Mouse (Mus musculus): Measurements from ENCODE around the gene Col19a1. TPM values are rescaled to one million over a fixed set of nuclear protein-coding genes. Genes with fewer than 3 reads are reported as not detected.

The Col19a1 gene
- polyA plus RNA-seq, 1 experiment = 0.01 TPM

DNA sequence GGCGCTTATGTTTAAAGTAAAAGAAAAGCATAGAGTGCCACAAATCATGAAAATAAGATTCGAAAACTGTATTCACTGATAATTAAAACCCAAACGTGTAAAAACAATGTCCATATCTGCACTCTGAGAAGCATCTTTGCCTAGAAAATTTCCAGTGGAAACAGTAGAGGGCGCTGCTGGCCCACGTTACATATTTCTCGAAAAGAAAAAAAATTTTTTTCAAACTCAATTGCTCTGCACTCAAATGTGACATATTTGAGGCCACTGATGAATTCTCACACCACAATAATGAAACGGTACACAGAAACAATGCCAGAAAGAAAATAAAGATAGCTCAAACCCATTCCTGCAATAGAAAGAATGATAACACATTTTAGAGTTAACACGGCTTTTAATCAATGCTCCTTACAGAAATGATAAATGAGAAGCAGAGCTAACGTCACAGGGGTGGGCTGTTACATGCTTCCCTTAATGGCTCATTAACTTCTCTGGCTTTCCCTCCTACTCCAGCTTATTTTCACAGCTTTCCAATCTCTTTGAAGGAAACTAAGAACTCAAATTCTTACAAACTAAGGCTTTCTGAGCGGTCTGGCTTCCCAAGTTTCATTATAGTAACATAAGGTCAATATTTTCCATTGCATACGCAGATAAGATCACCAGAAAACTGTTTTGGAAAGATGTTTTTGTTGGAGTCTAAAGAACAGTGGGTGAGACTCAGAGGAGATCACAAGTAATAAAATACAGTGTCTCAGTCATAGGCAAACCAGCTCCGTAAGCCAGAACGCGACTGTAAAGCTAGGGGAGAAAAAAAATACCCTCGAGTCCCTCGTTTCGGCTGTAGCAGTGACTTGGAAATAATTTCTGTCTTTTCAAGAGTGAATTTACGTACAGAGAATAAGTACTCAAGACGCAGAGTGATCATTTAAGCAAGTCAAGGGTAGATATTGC lies 219.4 kb downstream of the Col19a1 start:
- H3K4me2 ChIP-seq (ENCODE audit: low read depth) = peak overlapping the region; percentile 50
- no peaks in the 10 kb centered on the region for H3K27me3 ChIP-seq (ENCODE audit: control insufficient read depth, insufficient read depth, insufficient read length)
- no peak overlapping the region for H3K4me3 ChIP-seq
- TF ChIP-seq TCF12 (IDR thresholded peaks at IDR 0.05; ENCODE audit: insufficient read depth, poor library complexity, severe bottlenecking) (no peak), USF1 (IDR thresholded peaks at IDR 0.05; ENCODE audit: low read depth) (no peak), TCF3 (IDR thresholded peaks at IDR 0.05; ENCODE audit: insufficient read length, low read depth) (no peak), CEBPB (IDR thresholded peaks at IDR 0.05; ENCODE audit: insufficient read depth, poor library complexity, severe bottlenecking) (no peak), POLR2A (IDR thresholded peaks at IDR 0.05; ENCODE audit: insufficient read length, low read depth) (no peak), MYOG (IDR thresholded peaks at IDR 0.05; ENCODE audit: control insufficient read depth in 1 of 3, insufficient read depth in 1 of 3, insufficient read length in 2 of 3, low read depth in 2 of 3) (no peak), MYOD1 (IDR thresholded peaks at IDR 0.05; ENCODE audit: control insufficient read depth in 1 of 3, insufficient read length in 2 of 3, low read depth in 2 of 3) (no peak), POLR2AphosphoS2 (IDR thresholded peaks at IDR 0.05; ENCODE audit: insufficient read length, low read depth) (no peak), SRF (IDR thresholded peaks at IDR 0.05; ENCODE audit: control insufficient read depth, insufficient read length, low read depth) (no peak), REST (IDR thresholded peaks at IDR 0.05; ENCODE audit: insufficient read depth, insufficient read length) (no peak), MAX (IDR thresholded peaks at IDR 0.05; ENCODE audit: low read depth) (no peak)
- no peaks in the 10 kb centered on the region for H3K36me3 ChIP-seq (ENCODE audit: control insufficient read depth, insufficient read depth)
- H3ac ChIP-seq (ENCODE audit: control insufficient read depth, insufficient read length) = no peak overlapping the region
- H3K79me2 ChIP-seq (ENCODE audit: control insufficient read depth, insufficient read depth) = no peaks in the 10 kb centered on the region

DNA sequence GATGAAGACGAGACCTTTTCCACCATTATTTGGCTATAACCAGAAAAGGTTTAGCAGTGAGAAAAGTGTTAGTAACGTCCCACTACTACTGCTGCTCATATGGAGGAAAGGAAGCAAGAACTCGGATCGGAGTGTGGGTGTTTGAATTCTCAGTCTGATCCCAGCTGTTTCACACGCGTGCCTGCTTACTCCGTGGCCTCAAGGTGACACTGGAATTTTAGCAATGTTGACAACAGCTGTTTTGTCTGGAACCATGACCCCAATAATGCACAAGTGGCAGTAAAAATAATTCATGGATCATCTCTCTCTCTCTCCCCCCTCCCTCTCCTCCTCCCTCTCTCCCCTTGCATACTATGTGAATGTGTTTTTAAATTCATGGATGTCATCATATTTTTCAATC lies 222.5 kb downstream of the Col19a1 start:
- no peak overlapping the region for H3ac ChIP-seq (ENCODE audit: control insufficient read depth, insufficient read length)
- TF ChIP-seq MAX (IDR thresholded peaks at IDR 0.05; ENCODE audit: low read depth) (no peak), TCF3 (IDR thresholded peaks at IDR 0.05; ENCODE audit: insufficient read length, low read depth) (peak; percentile 33), POLR2AphosphoS2 (IDR thresholded peaks at IDR 0.05; ENCODE audit: insufficient read length, low read depth) (no peak), MYOG (IDR thresholded peaks at IDR 0.05; ENCODE audit: control insufficient read depth in 1 of 3, insufficient read depth in 1 of 3, insufficient read length in 2 of 3, low read depth in 2 of 3) (peak in 1 of 3 experiments; percentile 81), E2F4 (IDR thresholded peaks at IDR 0.05; ENCODE audit: insufficient read depth) (no peak), MYOD1 (IDR thresholded peaks at IDR 0.05; ENCODE audit: control insufficient read depth in 1 of 3, insufficient read length in 2 of 3, low read depth in 2 of 3) (peak in 1 of 3 experiments; percentile 65), CEBPB (IDR thresholded peaks at IDR 0.05; ENCODE audit: insufficient read depth, poor library complexity, severe bottlenecking) (no peak), TCF12 (IDR thresholded peaks at IDR 0.05; ENCODE audit: insufficient read depth, poor library complexity, severe bottlenecking) (peak; percentile 78)

GRCm38 (mm10) chr1:24361990-24362635 lies 225.2 kb downstream of the Col19a1 start:
- Histone ChIP-seq H3ac (ENCODE audit: control insufficient read depth, insufficient read length) (no peak overlapping the region), H3K36me3 (ENCODE audit: control insufficient read depth, insufficient read depth) (no peaks in the 10 kb centered on the region), H3K4me3 (no peak overlapping the region), H3K4me2 (ENCODE audit: low read depth) (no peak overlapping the region), H3K79me2 (ENCODE audit: control insufficient read depth, insufficient read depth) (no peaks in the 10 kb centered on the region), H3K27me3 (ENCODE audit: control insufficient read depth, insufficient read depth, insufficient read length) (no peaks in the 10 kb centered on the region)
- TF ChIP-seq CEBPB (IDR thresholded peaks at IDR 0.05; ENCODE audit: insufficient read depth, poor library complexity, severe bottlenecking) (no peak), MYOD1 (IDR thresholded peaks at IDR 0.05; ENCODE audit: control insufficient read depth in 1 of 3, insufficient read length in 2 of 3, low read depth in 2 of 3) (no peak), TCF12 (IDR thresholded peaks at IDR 0.05; ENCODE audit: insufficient read depth, poor library complexity, severe bottlenecking) (no peak), POLR2AphosphoS2 (IDR thresholded peaks at IDR 0.05; ENCODE audit: insufficient read length, low read depth) (no peak), POLR2A (IDR thresholded peaks at IDR 0.05; ENCODE audit: insufficient read length, low read depth) (no peak), MYOG (IDR thresholded peaks at IDR 0.05; ENCODE audit: control insufficient read depth in 1 of 3, insufficient read depth in 1 of 3, insufficient read length in 2 of 3, low read depth in 2 of 3) (no peak), USF1 (IDR thresholded peaks at IDR 0.05; ENCODE audit: low read depth) (no peak), E2F4 (IDR thresholded peaks at IDR 0.05; ENCODE audit: insufficient read depth) (no peak), MAX (IDR thresholded peaks at IDR 0.05; ENCODE audit: low read depth) (no peak), SRF (IDR thresholded peaks at IDR 0.05; ENCODE audit: control insufficient read depth, insufficient read length, low read depth) (no peak), REST (IDR thresholded peaks at IDR 0.05; ENCODE audit: insufficient read depth, insufficient read length) (no peak)

More for the DNA sequence above, 222.5 kb downstream of the Col19a1 start:
- Histone ChIP-seq H3K4me2 (ENCODE audit: low read depth) (peak overlapping the region; percentile 68), H3K36me3 (ENCODE audit: control insufficient read depth, insufficient read depth) (no peaks in the 10 kb centered on the region), H3K79me2 (ENCODE audit: control insufficient read depth, insufficient read depth) (no peaks in the 10 kb centered on the region), H3K4me3 (no peak overlapping the region), H3K27me3 (ENCODE audit: control insufficient read depth, insufficient read depth, insufficient read length) (no peaks in the 10 kb centered on the region)

DNA sequence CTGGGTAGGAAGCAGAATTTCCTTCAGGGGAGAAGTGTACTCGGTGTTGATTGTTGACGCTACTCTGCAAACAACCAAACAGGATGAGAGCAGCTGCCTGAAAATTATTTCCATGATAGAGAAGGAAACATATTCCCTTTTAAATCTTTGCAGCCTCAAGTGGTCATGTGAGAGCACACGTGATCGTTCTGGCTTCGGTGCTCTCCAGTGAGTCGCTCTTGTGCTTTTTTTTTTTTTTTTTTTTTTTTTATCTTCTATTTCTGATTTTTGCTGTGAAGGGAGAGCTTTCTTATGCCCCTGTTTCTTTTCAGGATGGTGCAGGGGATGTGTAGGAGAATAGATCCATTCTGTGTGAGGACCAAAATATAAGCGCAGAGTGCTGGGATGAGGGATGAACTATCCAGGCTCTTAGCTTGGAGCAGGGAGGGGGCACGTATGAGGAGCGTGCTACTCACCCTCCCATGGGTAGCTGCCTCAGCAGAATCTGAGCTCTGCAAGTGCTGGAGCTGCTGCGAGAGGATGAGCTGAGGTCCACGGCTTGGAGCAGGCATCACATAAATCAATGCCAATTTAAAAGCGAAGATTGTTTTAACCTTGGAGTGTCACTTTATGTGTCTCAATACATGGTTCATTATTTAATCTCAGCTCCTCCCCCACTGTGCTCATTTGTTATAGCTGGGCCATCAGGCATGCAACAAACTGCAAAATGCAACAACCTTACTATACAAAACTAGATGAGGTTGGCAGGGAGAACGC lies 237.6 kb downstream of the Col19a1 start:
- TF ChIP-seq MYOG (IDR thresholded peaks at IDR 0.05; ENCODE audit: control insufficient read depth in 1 of 3, insufficient read depth in 1 of 3, insufficient read length in 2 of 3, low read depth in 2 of 3) (no peak), TCF12 (IDR thresholded peaks at IDR 0.05; ENCODE audit: insufficient read depth, poor library complexity, severe bottlenecking) (no peak), MAX (IDR thresholded peaks at IDR 0.05; ENCODE audit: low read depth) (no peak), SRF (IDR thresholded peaks at IDR 0.05; ENCODE audit: control insufficient read depth, insufficient read length, low read depth) (no peak), CEBPB (IDR thresholded peaks at IDR 0.05; ENCODE audit: insufficient read depth, poor library complexity, severe bottlenecking) (no peak), USF1 (IDR thresholded peaks at IDR 0.05; ENCODE audit: low read depth) (no peak), POLR2AphosphoS2 (IDR thresholded peaks at IDR 0.05; ENCODE audit: insufficient read length, low read depth) (no peak), MYOD1 (IDR thresholded peaks at IDR 0.05; ENCODE audit: control insufficient read depth in 1 of 3, insufficient read length in 2 of 3, low read depth in 2 of 3) (no peak), POLR2A (IDR thresholded peaks at IDR 0.05; ENCODE audit: insufficient read length, low read depth) (no peak), REST (IDR thresholded peaks at IDR 0.05; ENCODE audit: insufficient read depth, insufficient read length) (no peak), E2F4 (IDR thresholded peaks at IDR 0.05; ENCODE audit: insufficient read depth) (no peak), TCF3 (IDR thresholded peaks at IDR 0.05; ENCODE audit: insufficient read length, low read depth) (no peak)
- H3K36me3 ChIP-seq (ENCODE audit: control insufficient read depth, insufficient read depth) = no peaks in the 10 kb centered on the region
- no peaks in the 10 kb centered on the region for H3K27me3 ChIP-seq (ENCODE audit: control insufficient read depth, insufficient read depth, insufficient read length)
- no peak overlapping the region for H3ac ChIP-seq (ENCODE audit: control insufficient read depth, insufficient read length)
- H3K4me3 ChIP-seq = no peak overlapping the region
- no peaks in the 10 kb centered on the region for H3K79me2 ChIP-seq (ENCODE audit: control insufficient read depth, insufficient read depth)
- no peak overlapping the region for H3K4me2 ChIP-seq (ENCODE audit: low read depth)
